Mouse (Mus musculus) neural tube, embryonic 13.5 days (tissue): ENCODE measurements around the gene Lmbrd1. TPM values are rescaled to one million over a fixed set of nuclear protein-coding genes. Genes with fewer than 3 reads are reported as not detected.
"Not testable (repeated sequence)": the region's sequence is repeated elsewhere in the genome, so short reads cannot be mapped to it uniquely, and the experiment has no call there.

Experiments
- ATAC-seq: fragments of 200-750 bp; cut with Nextera tagmentation; 2 replicates; pipeline ENCODE4 v1.8.0; 2017; ENCODE audit warnings: low read depth, mild to moderate bottlenecking, moderate TSS enrichment, moderate library complexity
- H3K27ac ChIP-seq: fragments of 300-500 bp; sonication (generic); replicated peaks from 2 replicates; pipeline ENCODE4 v1.5.1; 2015; ENCODE audit warnings: moderate library complexity, mild to moderate bottlenecking, inconsistent platforms
- H3K27me3 ChIP-seq: fragments of 300-500 bp; sonication (generic); 2 replicates; pipeline ENCODE4 v1.6.1; 2015; ENCODE audit warnings: mild to moderate bottlenecking, inconsistent platforms
- H3K36me3 ChIP-seq: fragments of 300-500 bp; sonication (generic); 2 replicates; pipeline ENCODE4 v1.6.1; 2015; ENCODE audit warnings: mild to moderate bottlenecking, inconsistent platforms
- H3K4me1 ChIP-seq: fragments of 300-500 bp; sonication (generic); replicated peaks from 2 replicates; pipeline ENCODE4 v1.6.1; 2015; ENCODE audit warnings: inconsistent platforms
- H3K4me2 ChIP-seq: fragments of 300-500 bp; sonication (generic); 2 replicates; pipeline ENCODE4 v1.6.1; 2015; ENCODE audit warnings: inconsistent platforms, mild to moderate bottlenecking, moderate library complexity
- H3K4me3 ChIP-seq: fragments of 300-500 bp; sonication (generic); 2 replicates; pipeline ENCODE4 v1.5.1; 2015; ENCODE audit warnings: mild to moderate bottlenecking, inconsistent platforms
- H3K9ac ChIP-seq: fragments of 300-500 bp; sonication (generic); 2 replicates; pipeline ENCODE4 v1.6.1; 2015; ENCODE audit warnings: moderate library complexity, mild to moderate bottlenecking, inconsistent platforms
- H3K9me3 ChIP-seq: fragments of 300-500 bp; sonication (generic); 2 replicates; pipeline ENCODE4 v1.6.1; 2016; ENCODE audit warnings: inconsistent platforms
- WGBS: fragments of 180-500 bp; shearing (Covaris S2); methylation state at CpG from one replicate; pipeline ENCODE4 v1.1.7; 2015; 5-methylcytosine and 5-hydroxymethylcytosine counted together
- polyA plus RNA-seq: library from polyadenylated mRNA; unstranded; fragments of >200 nt; fragmentation: Nextera tagmentation; extraction: Ambion mirVana; gene quantifications from 2 replicates; pipeline ENCODE4 v1.2.1, GENCODE M21; 2015

Lmbrd1 gene
- polyA plus RNA-seq, 1 experiment from 2014 or later = 39.0 TPM

- WGBS = 93% methylated on average over 3 of the region's 3 CpGs
- ATAC-seq = no peak
- Histone ChIP-seq H3K4me1 (no peaks in the 10 kb centered on the region; the same call in 1 of the 2 replicates), H3K9me3 (no peaks in the 10 kb centered on the region), H3K36me3 (peaks cover 53% of the 10 kb centered on the region), H3K27me3 (no peaks in the 10 kb centered on the region), H3K27ac (no peak overlapping the region), H3K9ac (no peak overlapping the region), H3K4me2 (no peak overlapping the region), H3K4me3 (no peak overlapping the region)
Measured at GRCm38 (mm10) chr1:24732286-24732685, 53.9 kb downstream of the Lmbrd1 start.

DNA sequence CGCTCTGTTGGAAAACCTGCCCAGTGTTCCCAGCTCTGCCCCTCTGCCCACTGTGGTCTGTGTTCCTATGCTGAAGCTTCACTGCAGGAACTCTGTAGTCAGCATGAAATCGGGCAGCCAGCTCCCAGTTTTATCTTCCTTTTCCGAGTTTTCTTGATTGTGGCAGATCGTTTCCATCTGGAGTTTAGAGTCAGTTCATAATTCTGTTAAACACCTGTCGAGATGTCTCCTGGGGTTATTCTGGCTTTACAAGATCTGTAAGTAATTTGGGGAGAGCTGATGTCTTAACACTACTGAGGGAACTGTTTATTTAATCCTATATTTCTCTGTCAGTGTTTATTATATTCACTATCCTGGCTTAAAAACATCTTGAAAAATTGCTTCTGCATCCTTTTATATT is 56.4 kb downstream of the Lmbrd1 start:
- no peaks in the 10 kb centered on the region for H3K9me3 ChIP-seq
- H3K36me3 ChIP-seq = peaks cover 38% of the 10 kb centered on the region
- no peak overlapping the region for H3K27ac ChIP-seq
- 86% methylated on average over 5 of the region's 5 CpGs for WGBS
- no peak overlapping the region for H3K4me2 ChIP-seq
- H3K4me3 ChIP-seq = no peak overlapping the region
- ATAC-seq = no peak
- H3K9ac ChIP-seq = no peak overlapping the region
- H3K4me1 ChIP-seq = no peaks in the 10 kb centered on the region; the same call in 1 of the 2 replicates
- no peaks in the 10 kb centered on the region for H3K27me3 ChIP-seq

GRCm38 (mm10) chr1:24740903-24741302 is 62.5 kb downstream of the Lmbrd1 start:
- peaks cover 3% of the 10 kb centered on the region; the same call in 1 of the 2 replicates for H3K4me1 ChIP-seq
- H3K9ac ChIP-seq = no peak overlapping the region
- no peak for ATAC-seq
- H3K4me3 ChIP-seq = no peak overlapping the region
- no peak overlapping the region for H3K4me2 ChIP-seq
- no peaks in the 10 kb centered on the region for H3K9me3 ChIP-seq
- no peaks in the 10 kb centered on the region for H3K27me3 ChIP-seq
- H3K36me3 ChIP-seq = peaks cover 14% of the 10 kb centered on the region; the same call in 1 of the 2 replicates
- no peak overlapping the region for H3K27ac ChIP-seq
- WGBS = 71% methylated on average over 3 of the region's 3 CpGs

GRCm38 (mm10) chr1:24741552-24741951 is 63.1 kb downstream of the Lmbrd1 start:
- H3K4me3 ChIP-seq = no peak overlapping the region
- WGBS = 37% methylated on average over 3 of the region's 3 CpGs
- no peaks in the 10 kb centered on the region for H3K27me3 ChIP-seq
- ATAC-seq = no peak
- H3K27ac ChIP-seq = no peak overlapping the region
- no peak overlapping the region for H3K9ac ChIP-seq
- no peaks in the 10 kb centered on the region for H3K9me3 ChIP-seq
- peaks cover 3% of the 10 kb centered on the region; the same call in 1 of the 2 replicates for H3K4me1 ChIP-seq
- H3K36me3 ChIP-seq = peaks cover 14% of the 10 kb centered on the region; the same call in 1 of the 2 replicates
- H3K4me2 ChIP-seq = no peak overlapping the region

- no peaks in the 10 kb centered on the region for H3K27me3 ChIP-seq
- H3K9me3 ChIP-seq = no peaks in the 10 kb centered on the region
- WGBS = 87% methylated on average over 9 of the region's 9 CpGs
- H3K36me3 ChIP-seq = peaks cover 25% of the 10 kb centered on the region
- H3K4me1 ChIP-seq = 0 out of 2 replicates have a peak, but pooled peaks cover 3% of the 10 kb centered on the region
- no peak overlapping the region for H3K9ac ChIP-seq
- H3K4me2 ChIP-seq = no peak overlapping the region
- no peak overlapping the region for H3K27ac ChIP-seq
- ATAC-seq = no peak
- H3K4me3 ChIP-seq = no peak overlapping the region
Measured at GRCm38 (mm10) chr1:24743191-24743924, 64.9 kb downstream of the Lmbrd1 start.

- Histone ChIP-seq H3K4me3 (no peak overlapping the region), H3K27me3 (no peaks in the 10 kb centered on the region), H3K9me3 (no peaks in the 10 kb centered on the region), H3K4me1 (no peaks in the 10 kb centered on the region), H3K27ac (no peak overlapping the region), H3K4me2 (no peak overlapping the region), H3K36me3 (peaks cover 37% of the 10 kb centered on the region), H3K9ac (no peak overlapping the region)
- no peak for ATAC-seq
- WGBS = 97% methylated on average over 4 of the region's 4 CpGs
Measured at GRCm38 (mm10) chr1:24752715-24753114, 74.3 kb downstream of the Lmbrd1 start.

GRCm38 (mm10) chr1:24758516-24758915 is 80.1 kb downstream of the Lmbrd1 start:
- no peak for ATAC-seq
- Histone ChIP-seq H3K4me1 (peaks cover 20% of the 10 kb centered on the region), H3K27me3 (no peaks in the 10 kb centered on the region), H3K4me2 (no peak overlapping the region), H3K36me3 (peaks cover 17% of the 10 kb centered on the region), H3K9me3 (no peaks in the 10 kb centered on the region), H3K9ac (no peak overlapping the region), H3K4me3 (no peak overlapping the region), H3K27ac (no peak overlapping the region; the same call in 1 of the 2 replicates)
- WGBS = 64% methylated on average over 8 of the region's 8 CpGs

DNA sequence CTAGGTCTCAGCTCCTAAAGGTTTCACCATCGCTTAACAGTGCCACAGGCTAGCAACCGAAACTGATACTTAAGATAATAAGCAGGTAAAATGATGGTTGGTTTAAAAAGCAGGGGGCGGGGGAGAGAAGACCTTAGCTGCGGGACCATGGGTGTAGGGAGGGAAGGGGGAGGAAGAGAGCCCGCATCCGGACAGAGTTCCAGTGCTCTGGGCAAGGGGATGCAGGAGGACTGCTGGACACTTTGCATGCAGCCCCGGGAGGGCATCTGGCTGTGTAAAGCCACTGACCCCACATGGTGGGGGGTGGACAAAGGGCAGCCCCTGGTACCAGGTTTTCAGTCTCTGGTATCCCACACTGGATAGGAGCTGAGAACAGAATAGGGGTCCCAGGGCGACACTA is 88.0 kb downstream of the Lmbrd1 start:
- no peak overlapping the region for H3K27ac ChIP-seq
- no peak overlapping the region for H3K9ac ChIP-seq
- no peak overlapping the region for H3K4me2 ChIP-seq
- ATAC-seq = no peak
- no peaks in the 10 kb centered on the region for H3K4me1 ChIP-seq
- H3K36me3 ChIP-seq = peaks cover 34% of the 10 kb centered on the region
- H3K9me3 ChIP-seq = no peaks in the 10 kb centered on the region
- WGBS = 83% methylated on average over 8 of the region's 8 CpGs
- no peak overlapping the region for H3K4me3 ChIP-seq
- H3K27me3 ChIP-seq = no peaks in the 10 kb centered on the region

DNA sequence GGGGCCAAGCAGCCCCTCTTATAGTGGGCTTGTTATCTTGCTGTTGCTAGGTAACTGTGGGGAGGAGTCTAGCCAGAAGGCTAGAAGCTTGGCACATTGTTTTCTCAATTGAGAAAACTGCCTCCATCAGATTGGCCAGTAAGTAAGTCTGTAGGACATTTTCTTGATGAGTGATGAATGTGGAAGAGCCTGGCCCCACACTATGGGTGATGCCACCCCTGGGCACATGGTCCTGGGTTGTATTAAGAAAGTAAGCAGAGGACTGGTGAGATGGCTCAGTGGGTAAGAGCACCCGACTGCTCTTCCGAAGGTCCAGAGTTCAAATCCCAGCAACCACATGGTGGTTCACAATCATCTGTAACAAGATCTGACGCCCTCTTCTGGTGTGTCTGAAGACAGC is 88.8 kb downstream of the Lmbrd1 start:
- ATAC-seq = not testable (repeated sequence)

GRCm38 (mm10) chr1:24773642-24774041 is 95.2 kb downstream of the Lmbrd1 start:
- H3K9ac ChIP-seq = no peak overlapping the region
- H3K4me1 ChIP-seq = no peaks in the 10 kb centered on the region
- no peak overlapping the region for H3K27ac ChIP-seq
- H3K27me3 ChIP-seq = no peaks in the 10 kb centered on the region
- no peak overlapping the region for H3K4me2 ChIP-seq
- WGBS = 85% methylated on average over 2 of the region's 2 CpGs
- H3K9me3 ChIP-seq = no peaks in the 10 kb centered on the region
- no peak overlapping the region for H3K4me3 ChIP-seq
- no peak for ATAC-seq
- H3K36me3 ChIP-seq = no peaks in the 10 kb centered on the region

More for the DNA sequence above, 88.8 kb downstream of the Lmbrd1 start:
- H3K27ac ChIP-seq, H3K4me3 ChIP-seq, H3K9me3 ChIP-seq, H3K4me1 ChIP-seq, H3K4me2 ChIP-seq, H3K9ac ChIP-seq, H3K27me3 ChIP-seq: not testable (repeated sequence)
- WGBS = 72% methylated on average over 3 of the region's 3 CpGs
- H3K36me3 ChIP-seq = peaks cover 31% of the 10 kb centered on the region

- no peaks in the 10 kb centered on the region for H3K9me3 ChIP-seq
- no peaks in the 10 kb centered on the region for H3K36me3 ChIP-seq
- H3K27me3 ChIP-seq = no peaks in the 10 kb centered on the region
- H3K9ac ChIP-seq = no peak overlapping the region
- H3K4me3 ChIP-seq = no peak overlapping the region
- H3K27ac ChIP-seq = no peak overlapping the region
- WGBS = 78% methylated on average over 2 of the region's 2 CpGs
- no peaks in the 10 kb centered on the region for H3K4me1 ChIP-seq
- H3K4me2 ChIP-seq = no peak overlapping the region
- no peak for ATAC-seq
Measured at GRCm38 (mm10) chr1:24776576-24776975, 98.1 kb downstream of the Lmbrd1 start.

- no peaks in the 10 kb centered on the region for H3K36me3 ChIP-seq
- no peak overlapping the region for H3K9ac ChIP-seq
- no peaks in the 10 kb centered on the region for H3K9me3 ChIP-seq
- no peak overlapping the region for H3K4me3 ChIP-seq
- H3K4me1 ChIP-seq = no peaks in the 10 kb centered on the region
- H3K27ac ChIP-seq = no peak overlapping the region
- ATAC-seq = no peak
- H3K4me2 ChIP-seq = no peak overlapping the region
- H3K27me3 ChIP-seq = no peaks in the 10 kb centered on the region
- 91% methylated on average over 6 of the region's 6 CpGs for WGBS
Measured at GRCm38 (mm10) chr1:24793168-24793567, 114.7 kb downstream of the Lmbrd1 start.

- not testable (repeated sequence) for H3K36me3 ChIP-seq, H3K4me1 ChIP-seq, H3K27me3 ChIP-seq, H3K9ac ChIP-seq, H3K27ac ChIP-seq, H3K9me3 ChIP-seq, H3K4me3 ChIP-seq, H3K4me2 ChIP-seq, ATAC-seq
- 95% methylated on average over 21 of the region's 21 CpGs for WGBS
Measured at GRCm38 (mm10) chr1:24807971-24808370, 129.5 kb downstream of the Lmbrd1 start.
